Mouse (Mus musculus) CD4-positive, CD25-positive, alpha-beta regulatory T cell, adult 2 months (primary cell): ENCODE data around the gene 1810010D01Rik.
A peak's percentile ranks its signal among the peaks of the same experiment; 100 is the strongest.

Source experiments
- DNase-seq: peaks from one replicate; pipeline ENCODE4 v3.0.0-alpha.2; 2012; ENCODE audit warnings: low read depth, low spot score

The 1810010D01Rik gene

DNA sequence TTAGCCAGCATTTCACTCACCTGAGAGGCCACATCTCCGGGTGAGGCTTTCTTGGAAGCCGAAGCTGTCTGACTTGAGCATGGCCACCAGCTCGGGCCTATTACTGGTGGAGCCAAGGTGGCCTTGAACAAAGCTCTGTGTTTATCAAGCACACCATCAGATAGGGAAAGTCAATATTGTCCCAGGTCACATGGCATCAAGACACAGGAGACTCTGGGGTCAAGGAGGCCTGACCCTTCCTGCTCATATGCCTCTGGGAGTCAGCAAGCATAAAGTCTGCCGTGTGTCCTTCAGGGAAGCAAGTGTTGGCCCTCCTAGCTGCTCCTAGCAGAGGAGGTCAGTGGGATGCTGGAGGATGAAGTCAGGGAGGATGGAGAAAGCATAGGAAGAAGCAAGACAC lies at the start of gene 1810010D01Rik:
TSS of gene 1810010D01Rik (minus strand) at position 114 of the 400 bp plus-strand sequence.
- DNase-seq, result no peak

DNA sequence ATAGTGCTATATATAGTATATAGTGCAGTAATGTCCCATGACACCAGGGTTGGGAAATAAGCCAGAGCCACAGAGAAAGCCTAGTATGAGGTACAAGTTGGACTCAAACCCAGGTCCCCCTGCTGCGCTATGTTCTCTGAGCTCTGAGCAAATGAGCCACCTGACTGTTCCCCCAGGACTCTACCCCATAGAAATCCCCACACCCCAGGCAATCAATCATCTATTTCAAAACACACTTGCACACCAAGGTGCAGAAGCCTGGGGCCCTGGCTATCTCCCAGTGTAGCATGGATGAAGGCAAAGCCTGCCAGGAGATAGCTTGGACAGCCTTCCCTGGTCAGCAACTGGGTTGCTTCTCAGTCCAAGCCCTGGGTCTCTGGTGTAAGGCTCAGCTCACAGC lies 48.2 kb upstream of the 1810010D01Rik start:
- no peak for DNase-seq

DNA sequence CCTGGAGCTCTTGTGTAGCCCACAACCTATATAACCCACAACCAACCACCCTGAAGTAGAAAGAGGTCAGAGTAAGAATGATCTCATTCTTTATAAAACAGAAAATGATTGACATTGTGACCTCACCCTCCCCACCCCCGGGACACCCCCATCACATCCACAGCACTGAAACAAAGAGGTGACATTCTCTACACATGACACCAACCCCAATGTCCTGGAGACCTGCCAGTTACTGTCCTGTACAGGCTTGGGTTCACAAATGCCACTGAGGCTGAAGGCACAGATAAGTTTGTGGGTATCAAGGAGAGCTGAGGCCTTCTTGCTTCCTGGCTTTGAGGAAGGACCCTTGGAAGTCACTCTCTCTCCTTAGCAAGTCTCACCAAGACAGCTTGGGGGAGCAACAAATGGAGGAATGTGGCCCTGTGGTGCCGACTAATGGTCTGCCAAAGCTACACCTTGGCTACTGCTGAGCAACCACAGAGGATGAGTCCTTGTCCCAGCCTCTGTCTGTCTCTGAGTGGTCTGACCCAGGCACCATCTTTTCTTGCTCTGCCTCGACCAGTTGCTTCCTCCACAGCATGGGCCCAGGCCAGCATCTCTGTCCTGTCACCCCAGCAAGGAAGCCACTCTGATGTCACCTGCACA lies 46.2 kb upstream of the 1810010D01Rik start:
- DNase-seq, result no peak

DNA sequence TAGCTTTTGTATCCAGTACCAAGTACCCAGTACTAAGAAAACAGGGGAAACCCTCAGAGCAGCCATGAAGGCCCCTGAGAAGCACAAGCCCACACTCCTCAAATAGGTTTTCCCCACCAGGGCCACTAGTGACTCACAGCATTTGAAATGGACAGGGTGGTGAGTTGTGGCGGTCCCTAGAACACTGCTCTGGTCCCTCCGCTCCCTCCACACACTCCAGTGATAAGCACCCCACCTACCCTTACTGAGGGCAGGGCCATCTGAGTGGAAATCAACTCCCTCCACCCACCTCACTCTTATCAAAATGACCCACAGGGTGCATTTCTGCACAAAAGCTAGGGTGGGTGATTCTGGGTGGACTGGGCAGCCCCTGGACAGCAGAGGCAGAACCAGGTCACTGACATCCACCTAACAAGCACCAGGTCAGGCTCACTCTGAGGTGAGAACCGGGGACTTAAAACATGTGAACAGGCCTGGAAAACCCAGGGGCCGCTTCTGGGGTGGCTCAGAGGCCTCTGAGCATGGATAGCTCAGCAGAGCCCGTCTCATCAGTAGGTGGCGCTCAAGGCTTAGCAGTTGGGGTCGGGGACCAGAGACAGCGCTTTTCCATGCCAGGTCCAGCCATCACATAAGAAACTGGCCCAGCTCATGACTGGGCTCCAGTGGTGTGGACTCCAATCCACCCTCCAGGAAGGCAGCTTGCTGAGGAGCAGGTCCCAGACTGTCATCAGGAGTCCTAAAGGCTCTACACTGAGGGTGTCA lies 45.0 kb upstream of the 1810010D01Rik start:
- peak; percentile 69 for DNase-seq

DNA sequence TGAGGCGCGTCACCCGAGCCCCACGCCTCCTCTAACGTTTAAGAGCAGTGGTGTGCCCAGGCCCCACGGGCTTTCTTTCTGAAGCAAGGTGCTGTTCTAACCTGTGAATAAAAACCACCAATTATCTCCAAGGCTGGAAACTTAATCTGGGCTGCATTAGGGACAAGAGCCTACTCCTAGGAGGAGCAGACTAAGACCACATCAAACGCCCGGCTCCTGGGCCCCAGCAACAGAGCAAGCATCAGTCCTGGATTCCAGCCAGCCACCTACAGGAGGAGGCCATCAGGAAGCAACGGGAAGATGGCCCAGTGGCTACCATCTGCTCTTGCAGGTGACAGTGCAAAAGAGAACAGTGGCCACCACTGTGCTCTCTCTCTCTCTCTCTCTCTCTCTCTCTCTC lies 42.3 kb upstream of the 1810010D01Rik start:
- DNase-seq, result no peak

DNA sequence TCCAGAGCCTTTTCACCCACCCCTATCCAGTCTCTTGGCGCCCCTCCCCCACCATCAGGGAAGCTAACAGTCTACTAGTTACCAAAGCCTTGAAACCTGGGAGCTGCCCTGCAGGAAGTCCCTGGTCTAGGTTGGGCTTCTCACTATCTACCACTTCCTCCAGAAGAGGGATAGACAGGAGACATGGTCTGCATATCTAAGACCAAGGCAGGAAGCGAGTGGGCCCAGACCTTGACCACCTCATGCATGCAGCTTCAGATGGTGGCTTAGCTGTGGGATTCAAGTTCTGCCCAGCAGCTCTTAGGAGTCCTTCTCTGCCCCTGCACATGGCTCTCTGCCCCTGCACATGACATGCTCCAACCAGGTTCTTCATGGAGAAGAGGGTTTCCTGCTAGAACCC lies 41.0 kb upstream of the 1810010D01Rik start:
- no peak for DNase-seq

DNA sequence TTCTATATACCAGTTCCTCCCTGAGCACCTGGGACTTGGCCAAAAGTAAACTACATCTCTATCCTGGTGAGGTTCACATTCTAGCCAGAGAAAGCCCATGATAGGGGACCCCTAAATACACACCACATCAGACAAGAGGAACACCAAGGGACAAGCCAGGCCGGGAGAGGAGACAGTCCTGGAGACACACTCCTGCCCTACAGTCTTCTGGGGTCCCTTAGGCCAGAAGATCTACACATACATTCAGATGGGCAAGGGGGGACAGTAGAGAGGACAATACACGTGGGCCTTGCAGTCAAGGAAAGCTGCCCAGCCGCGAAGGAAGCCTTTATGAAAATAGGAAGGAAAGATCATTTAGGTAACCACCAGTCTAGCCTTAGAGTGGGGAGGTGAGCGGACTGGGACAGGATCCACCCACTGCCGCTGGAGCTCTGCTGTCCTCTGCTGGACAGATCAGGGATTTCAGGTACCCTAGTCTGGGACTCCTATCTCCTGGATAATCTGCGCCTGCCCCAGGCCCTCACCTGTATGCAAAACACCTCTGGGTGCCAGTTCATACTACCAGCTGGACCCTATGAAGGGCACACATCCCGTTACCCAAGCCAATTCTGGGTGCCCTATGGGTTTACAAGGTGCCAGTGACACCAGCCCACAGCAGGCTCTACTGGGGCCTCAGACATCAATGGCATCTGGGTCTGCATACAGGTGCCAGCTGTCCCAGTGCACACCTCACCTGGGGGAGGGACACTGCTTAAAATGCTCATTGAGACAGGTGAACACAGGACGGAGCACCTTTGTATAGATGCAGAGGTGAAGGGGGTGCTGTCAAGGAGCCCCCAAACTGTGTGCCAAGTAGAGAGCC lies 35.2 kb upstream of the 1810010D01Rik start:
- peak; percentile 69 for DNase-seq

DNA sequence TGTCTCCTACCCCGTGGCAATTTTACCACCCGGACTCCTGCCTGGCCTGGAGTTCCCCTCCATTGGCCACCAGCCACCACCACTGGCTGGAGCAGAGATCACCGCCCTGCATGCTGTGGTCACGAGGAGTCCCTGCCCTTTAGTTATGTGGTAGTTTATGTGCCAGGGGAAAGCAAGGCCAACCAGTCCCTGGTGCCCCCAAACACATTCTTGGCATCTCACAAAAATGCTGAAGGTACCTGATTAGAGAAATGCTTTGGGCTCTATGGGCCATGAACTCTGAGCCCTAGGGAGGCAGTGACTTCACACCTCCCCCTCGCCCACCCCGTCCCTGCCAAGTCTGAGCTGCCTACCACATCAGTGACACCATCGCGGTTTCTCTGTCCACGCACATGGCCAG lies 34.1 kb upstream of the 1810010D01Rik start:
- DNase-seq, result no peak

DNA sequence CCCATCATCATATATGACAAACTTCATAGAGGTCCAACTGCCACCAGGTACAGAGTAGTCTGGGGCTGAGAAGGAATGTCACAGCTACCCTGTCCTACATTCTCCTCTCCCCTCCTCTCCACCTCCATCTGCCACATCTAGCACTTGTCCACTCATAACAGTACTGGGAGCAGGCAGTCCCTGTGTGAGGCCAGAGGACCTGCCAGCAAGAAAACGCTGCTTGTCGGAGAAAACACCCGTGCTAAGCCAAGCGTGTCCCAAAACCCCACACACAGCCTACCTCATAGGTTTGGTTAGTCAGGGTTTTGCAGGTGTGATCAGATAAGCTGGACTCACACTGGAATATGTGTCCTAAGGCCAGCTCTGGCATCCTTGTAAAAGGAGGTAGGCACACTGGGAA lies 33.0 kb upstream of the 1810010D01Rik start:
- no peak for DNase-seq

DNA sequence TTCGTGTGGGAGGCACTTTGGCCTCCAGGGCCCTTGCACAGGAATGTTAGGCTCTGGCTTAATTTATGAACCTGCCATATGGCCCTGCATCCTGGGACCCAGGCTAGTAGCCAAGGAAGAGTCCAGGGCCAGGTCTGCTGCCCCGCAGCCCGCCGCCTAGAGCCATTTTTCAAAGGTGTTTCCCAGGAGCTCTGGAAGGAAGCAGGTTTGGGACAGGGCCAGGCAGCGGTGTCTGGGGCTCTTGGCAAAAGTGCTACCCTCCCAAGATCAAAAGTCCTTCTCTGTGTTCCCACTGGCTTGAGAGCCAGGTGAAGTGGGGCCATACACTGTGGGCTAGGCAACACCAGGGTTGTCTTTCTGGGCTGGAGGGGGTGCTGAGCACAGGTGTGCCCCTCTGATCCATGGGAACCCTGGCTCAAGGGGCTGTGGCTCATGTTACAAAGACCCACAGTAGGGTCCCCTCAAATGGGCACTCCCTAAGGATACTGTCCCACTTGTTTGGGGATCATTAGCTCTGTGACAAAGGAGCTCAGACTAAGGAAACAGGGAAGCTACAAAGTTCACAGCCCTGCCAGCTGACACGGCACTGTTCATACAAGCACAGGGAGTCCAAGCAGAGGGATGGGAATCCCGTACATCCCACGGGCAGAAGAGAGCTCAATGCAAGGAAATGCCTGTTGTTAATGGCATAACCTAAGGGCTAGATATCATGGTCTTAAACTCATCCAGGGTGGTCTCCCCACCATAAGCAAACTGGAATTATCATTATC lies 32.0 kb upstream of the 1810010D01Rik start:
- no peak for DNase-seq

DNA sequence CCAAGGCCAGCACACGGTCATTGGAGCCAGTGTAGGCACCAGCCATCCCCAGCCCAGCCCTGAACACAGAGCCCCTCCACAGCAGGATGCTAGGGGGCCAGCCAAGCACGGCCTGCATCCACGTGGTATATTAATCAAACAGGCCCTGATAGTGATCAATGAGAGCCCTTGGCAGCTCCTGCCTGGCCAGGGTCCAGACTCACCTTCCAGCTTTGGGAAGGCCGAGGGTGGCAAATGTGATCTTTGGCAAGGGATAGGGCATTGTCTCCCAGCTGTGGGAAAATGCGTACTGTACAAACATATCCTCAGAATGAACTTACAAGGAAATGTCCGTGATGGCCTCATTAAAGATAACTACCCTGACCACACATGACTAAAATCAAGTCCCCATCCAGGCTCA lies 31.2 kb upstream of the 1810010D01Rik start:
- no peak for DNase-seq

DNA sequence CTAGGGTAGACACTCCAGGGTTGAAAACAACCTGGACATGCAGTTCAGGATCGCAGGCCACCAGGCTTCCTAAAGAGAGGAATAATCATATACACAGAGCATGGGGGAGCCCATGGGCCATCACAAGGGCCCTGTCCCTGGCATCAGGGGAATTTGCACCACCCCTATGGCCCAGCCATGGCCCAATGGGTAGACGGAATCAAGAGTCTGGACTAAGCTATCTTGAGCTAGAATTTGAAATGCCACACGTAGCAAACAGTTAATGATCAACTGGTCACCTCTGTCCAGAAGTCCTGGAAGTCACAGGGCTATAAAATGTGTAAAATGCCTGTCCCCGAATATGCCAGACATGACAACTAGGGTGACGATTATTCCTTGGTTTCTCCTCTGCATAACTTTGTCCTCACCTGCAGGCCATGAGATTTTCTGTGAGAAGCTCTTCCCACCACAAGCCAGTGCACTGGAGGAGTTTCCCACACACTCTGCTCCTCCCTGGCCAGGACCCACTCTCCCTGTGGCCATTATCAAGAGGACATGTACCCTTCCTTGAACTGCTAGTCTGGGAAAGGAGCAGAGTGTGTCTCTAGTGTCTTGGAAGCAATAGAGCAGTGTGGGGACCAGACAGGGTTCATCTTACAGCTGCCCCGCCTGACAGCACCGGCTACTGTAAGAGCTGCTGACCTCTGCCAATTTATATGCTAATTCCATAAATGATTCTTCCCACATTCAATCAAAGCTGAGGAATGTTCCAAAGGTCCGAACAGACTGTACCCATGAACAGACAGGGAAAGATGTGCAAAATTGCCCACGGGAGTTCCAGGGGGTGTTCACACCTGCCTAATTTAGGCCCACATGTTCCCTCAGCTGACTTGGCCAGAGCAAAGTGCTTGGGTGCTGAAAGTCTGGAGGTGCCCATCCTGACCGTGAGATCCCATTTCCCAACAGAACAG lies 27.2 kb upstream of the 1810010D01Rik start:
- no peak for DNase-seq

DNA sequence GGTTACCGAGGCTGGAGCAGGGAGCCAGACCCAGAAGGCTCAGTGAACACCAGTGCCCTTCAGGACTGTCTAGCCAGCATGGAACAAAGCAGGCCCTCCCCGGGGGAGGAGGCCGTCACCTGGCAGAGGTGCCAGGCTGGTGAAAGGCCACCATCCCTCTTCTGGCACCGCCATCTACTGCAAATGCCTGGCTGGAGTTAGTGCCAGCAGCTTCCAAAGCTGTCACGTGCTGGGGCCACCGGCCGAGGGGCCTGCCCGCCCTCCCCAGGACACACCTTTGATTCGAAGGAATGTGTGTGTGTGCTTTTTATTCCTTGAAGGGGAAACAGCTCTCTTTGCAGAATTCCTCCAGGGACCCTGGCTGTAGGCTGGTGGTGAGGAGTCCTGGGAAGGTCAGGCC lies 23.7 kb upstream of the 1810010D01Rik start:
- no peak for DNase-seq

DNA sequence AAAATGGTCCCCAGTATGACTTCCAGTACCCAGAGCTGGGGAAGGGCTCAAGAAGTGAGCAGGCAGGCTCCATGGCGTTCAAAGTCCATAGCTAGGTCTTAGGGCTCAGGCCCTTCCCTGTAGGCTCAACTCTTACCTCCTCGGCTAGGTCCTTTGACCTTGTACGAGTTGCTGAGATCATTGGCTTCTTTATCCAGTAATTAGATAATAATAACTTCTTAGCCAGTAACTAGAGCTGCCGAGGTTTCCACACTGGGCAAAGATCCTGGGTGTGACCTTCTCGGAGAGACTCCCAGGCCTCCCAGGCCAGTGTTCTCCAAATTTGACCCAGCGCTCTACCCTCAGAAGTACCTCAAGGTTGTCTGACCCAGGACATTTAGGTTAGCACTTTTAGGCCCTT lies 18.7 kb upstream of the 1810010D01Rik start:
- no peak for DNase-seq

DNA sequence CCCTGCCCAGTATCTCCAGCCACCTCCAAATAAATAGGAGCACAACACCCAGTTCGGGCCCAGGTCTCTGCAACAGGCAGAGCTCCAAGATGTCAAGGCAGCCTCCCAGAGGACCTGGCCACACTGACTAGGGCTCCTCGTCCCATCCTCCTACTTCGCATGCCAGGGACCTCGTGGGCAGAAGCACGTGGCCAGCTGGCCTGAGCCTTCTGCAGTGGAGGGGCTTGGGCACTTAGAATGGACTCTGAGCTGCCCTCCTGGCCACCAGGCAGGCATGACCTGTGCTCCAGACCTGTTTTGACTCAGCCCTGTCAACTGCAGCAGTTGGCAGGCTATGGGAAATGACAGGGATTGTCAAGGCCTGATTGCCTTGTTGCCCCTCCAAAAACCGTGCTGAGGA lies 17.7 kb upstream of the 1810010D01Rik start:
- DNase-seq, result no peak

DNA sequence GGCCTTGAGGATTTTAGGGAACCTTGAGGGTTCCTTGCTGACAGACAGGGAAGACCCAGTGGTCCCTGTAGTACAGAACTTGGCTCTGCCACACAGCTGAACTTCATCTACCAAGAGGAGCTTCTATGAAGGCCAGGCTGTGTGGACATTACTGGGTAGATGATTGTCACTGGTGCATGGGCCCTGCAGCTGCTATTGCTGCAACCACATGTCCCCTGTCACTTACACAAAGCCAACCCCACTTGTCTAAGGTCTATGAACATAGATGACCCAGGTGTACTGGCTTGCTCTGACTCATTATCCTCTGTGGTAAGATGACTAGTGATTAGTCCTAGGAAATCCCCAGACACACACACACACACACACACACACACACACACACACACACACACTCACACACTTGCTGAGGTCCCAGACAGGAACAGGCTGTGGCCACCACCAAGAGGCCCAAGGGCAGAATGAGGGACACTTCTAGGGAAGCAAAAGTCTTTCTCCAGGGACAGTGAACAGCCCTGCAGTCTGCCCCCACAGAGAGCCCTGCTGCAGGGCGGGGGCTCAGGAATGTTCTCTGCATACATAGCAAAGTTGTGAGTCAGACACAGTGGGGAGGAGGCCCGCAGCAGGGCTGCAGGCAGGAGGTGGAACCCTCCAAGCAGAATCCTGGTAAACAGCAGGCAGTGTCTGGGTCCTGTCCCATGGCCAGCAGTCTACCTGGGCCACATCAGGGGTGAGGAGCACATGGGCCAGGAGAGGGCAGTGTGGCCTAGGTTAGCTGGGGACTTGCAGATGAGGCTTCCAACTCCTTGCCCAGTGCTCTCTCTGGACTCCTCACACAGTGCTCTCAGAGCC lies 14.1 kb upstream of the 1810010D01Rik start:
- peak; percentile 17 for DNase-seq

DNA sequence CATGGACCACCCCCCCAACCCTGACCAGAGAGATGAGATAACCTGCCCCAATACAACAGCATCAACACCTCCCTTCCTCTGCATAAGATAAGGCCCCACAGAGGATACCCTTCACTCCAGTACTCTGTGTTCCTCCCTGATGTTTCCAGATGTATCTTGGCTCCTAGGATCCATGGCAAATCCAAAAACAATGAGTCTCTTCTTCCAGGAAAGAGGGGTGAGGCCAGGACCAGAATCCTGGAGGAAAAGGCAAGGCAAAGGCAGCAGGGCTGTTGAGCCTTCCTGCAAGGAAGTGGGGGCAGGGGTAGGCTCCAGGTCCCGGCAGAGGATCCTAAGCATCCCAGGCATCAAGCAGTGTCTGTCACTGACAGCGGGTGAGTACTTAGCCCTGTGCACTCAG lies 13.4 kb upstream of the 1810010D01Rik start:
- no peak for DNase-seq

DNA sequence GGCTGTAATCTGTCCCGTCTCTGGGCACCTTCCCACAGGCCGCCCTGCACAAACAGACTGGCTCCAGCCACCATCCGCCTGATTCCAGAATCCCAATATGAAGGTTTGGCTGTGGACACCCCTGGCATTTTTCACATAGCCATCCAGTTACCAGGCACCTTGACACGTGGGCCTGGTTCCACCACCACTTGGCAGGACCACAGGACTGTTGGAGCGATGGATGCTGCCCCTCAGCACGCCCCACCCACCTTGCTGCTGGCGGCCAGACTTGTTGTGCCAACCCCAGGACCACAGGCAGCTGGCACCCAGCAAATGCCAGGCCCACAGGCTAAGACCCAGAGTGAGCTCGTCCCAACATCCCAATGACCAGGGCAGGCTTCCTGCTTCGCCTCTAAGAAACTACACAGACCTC lies 11.5 kb upstream of the 1810010D01Rik start:
- no peak for DNase-seq

DNA sequence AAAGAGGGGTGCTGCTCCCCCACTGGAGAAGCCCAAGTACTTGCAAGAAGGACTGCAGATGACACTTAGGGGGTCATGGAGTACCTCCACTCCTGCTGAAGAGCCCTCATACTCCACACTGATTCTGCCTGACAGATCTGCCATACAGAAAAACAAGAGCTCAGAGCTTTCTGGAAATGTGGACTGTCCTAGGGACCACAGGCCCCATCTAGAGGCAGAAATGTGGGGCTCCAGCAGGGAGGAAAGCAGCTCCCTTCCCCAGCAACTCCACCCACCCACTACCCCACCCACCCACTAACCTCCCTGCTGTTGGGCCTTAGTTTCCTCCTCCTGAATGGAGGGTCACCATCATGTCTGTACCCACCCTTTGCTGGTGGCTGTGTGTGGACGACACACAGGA lies 8.7 kb upstream of the 1810010D01Rik start:
- no peak for DNase-seq

DNA sequence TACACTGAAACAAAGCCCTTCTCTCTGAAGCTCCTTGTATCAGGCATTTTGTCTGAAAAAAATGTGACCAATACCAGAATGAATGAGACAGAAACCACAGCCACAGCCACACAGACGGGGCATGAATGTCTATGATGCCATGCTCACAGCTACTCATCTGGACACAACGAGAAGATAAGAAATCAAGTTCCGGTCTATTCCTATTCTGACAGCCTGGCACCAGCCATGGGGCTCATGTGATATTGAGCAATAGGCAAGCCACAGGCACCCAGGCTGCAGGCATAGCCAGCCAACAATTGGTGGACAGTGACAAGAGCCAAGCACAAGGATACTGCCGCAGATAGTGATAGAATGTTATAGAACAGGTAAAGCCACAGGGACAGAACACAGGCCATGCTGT lies 7.6 kb upstream of the 1810010D01Rik start:
- no peak for DNase-seq
